Mouse (Mus musculus): ENCODE results near the gene Jhy. TPM values are rescaled to one million over a fixed set of nuclear protein-coding genes. Genes with fewer than 3 reads are reported as not detected.

The Jhy gene
- polyA plus RNA-seq (2012; rRNA removed) = 0.51 and 0.87 TPM in 2 replicates

- no peaks in the 10 kb centered on the region for H3K27me3 ChIP-seq (ENCODE audit: control insufficient read depth, insufficient read depth, low read length)
- peak within 1 kb of the TSS; percentile 41 for H3K4me3 ChIP-seq (replicated peaks; ENCODE audit: insufficient read depth, low read depth, low read length)
- H3K4me1 ChIP-seq (ENCODE audit: control insufficient read depth, insufficient read depth, low read length) = no peaks in the 10 kb centered on the region
- 3% methylated on average over 45 of the region's 51 CpGs for WGBS
- no peak for TF ChIP-seq CTCF (IDR thresholded peaks at IDR 0.05; ENCODE audit: borderline replicate concordance, insufficient read depth, low read depth, low read length)
- no peak for TF ChIP-seq POLR2A (IDR thresholded peaks at IDR 0.05; ENCODE audit: borderline replicate concordance, insufficient read depth, low read length)
- no peak for DNase-seq
- no peak within 1 kb of the TSS for H3K27ac ChIP-seq (ENCODE audit: insufficient read depth, low read length)
Measured at GRCm38 (mm10) chr9:40963586-40964417, at the start of gene Jhy. Jhy (minus strand) TSS chr9:40964118.

- H3K27me3 ChIP-seq (ENCODE audit: control insufficient read depth, insufficient read depth, low read length) = no peaks in the 10 kb centered on the region
Measured at GRCm38 (mm10) chr9:41012456-41012855, 48.5 kb upstream of the Jhy start.

GRCm38 (mm10) chr9:41011512-41012436 is 47.9 kb upstream of the Jhy start:
- TF ChIP-seq POLR2A (IDR thresholded peaks at IDR 0.05; ENCODE audit: borderline replicate concordance, insufficient read depth, low read length) (no peak), CTCF (IDR thresholded peaks at IDR 0.05; ENCODE audit: borderline replicate concordance, insufficient read depth, low read depth, low read length) (no peak)
- Histone ChIP-seq H3K4me1 (ENCODE audit: control insufficient read depth, insufficient read depth, low read length) (peaks cover 2% of the 10 kb centered on the region), H3K27me3 (ENCODE audit: control insufficient read depth, insufficient read depth, low read length) (no peaks in the 10 kb centered on the region), H3K4me3 (replicated peaks; ENCODE audit: insufficient read depth, low read depth, low read length) (no peak overlapping the region), H3K27ac (ENCODE audit: insufficient read depth, low read length) (no peak overlapping the region)
- DNase-seq = no peak
- WGBS = 46% methylated on average over 13 of the region's 13 CpGs

More at GRCm38 (mm10) chr9:41012456-41012855, 48.5 kb upstream of the Jhy start:
- no peak overlapping the region for H3K27ac ChIP-seq (ENCODE audit: insufficient read depth, low read length)
- H3K4me3 ChIP-seq (replicated peaks; ENCODE audit: insufficient read depth, low read depth, low read length) = no peak overlapping the region
- DNase-seq = no peak
- no peak for TF ChIP-seq CTCF (IDR thresholded peaks at IDR 0.05; ENCODE audit: borderline replicate concordance, insufficient read depth, low read depth, low read length)
- TF ChIP-seq POLR2A (IDR thresholded peaks at IDR 0.05; ENCODE audit: borderline replicate concordance, insufficient read depth, low read length) = no peak
- WGBS = 77% methylated on average over 5 of the region's 5 CpGs
- peaks cover 2% of the 10 kb centered on the region for H3K4me1 ChIP-seq (ENCODE audit: control insufficient read depth, insufficient read depth, low read length)

- no peak for DNase-seq
- Histone ChIP-seq H3K4me1 (ENCODE audit: control insufficient read depth, insufficient read depth, low read length) (peaks cover 2% of the 10 kb centered on the region), H3K4me3 (replicated peaks; ENCODE audit: insufficient read depth, low read depth, low read length) (no peak overlapping the region), H3K27ac (ENCODE audit: insufficient read depth, low read length) (no peak overlapping the region), H3K27me3 (ENCODE audit: control insufficient read depth, insufficient read depth, low read length) (no peaks in the 10 kb centered on the region)
- TF ChIP-seq CTCF (IDR thresholded peaks at IDR 0.05; ENCODE audit: borderline replicate concordance, insufficient read depth, low read depth, low read length) (no peak), POLR2A (IDR thresholded peaks at IDR 0.05; ENCODE audit: borderline replicate concordance, insufficient read depth, low read length) (no peak)
- 54% methylated on average over 1 of the region's 1 CpGs for WGBS
Measured at GRCm38 (mm10) chr9:41007785-41008184, 43.9 kb upstream of the Jhy start.

- WGBS = 44% methylated on average over 4 of the region's 4 CpGs
- Histone ChIP-seq H3K27ac (ENCODE audit: insufficient read depth, low read length) (no peak within 1 kb of the TSS), H3K4me1 (ENCODE audit: control insufficient read depth, insufficient read depth, low read length) (no peaks in the 10 kb centered on the region; the same call in none of the 2 replicates), H3K27me3 (ENCODE audit: control insufficient read depth, insufficient read depth, low read length) (no peaks in the 10 kb centered on the region), H3K4me3 (replicated peaks; ENCODE audit: insufficient read depth, low read depth, low read length) (no peak within 1 kb of the TSS)
- DNase-seq = no peak
- TF ChIP-seq POLR2A (IDR thresholded peaks at IDR 0.05; ENCODE audit: borderline replicate concordance, insufficient read depth, low read length) (no peak), CTCF (IDR thresholded peaks at IDR 0.05; ENCODE audit: borderline replicate concordance, insufficient read depth, low read depth, low read length) (no peak)
Measured at GRCm38 (mm10) chr9:41004415-41004814, 40.5 kb upstream of the Jhy start, which contains the start of gene Crtam. Crtam (minus strand) TSS chr9:41004628.

- DNase-seq = no peak
- WGBS = 94% methylated on average over 7 of the region's 7 CpGs
- no peaks in the 10 kb centered on the region for H3K4me1 ChIP-seq (ENCODE audit: control insufficient read depth, insufficient read depth, low read length)
- TF ChIP-seq POLR2A (IDR thresholded peaks at IDR 0.05; ENCODE audit: borderline replicate concordance, insufficient read depth, low read length) = no peak
- TF ChIP-seq CTCF (IDR thresholded peaks at IDR 0.05; ENCODE audit: borderline replicate concordance, insufficient read depth, low read depth, low read length) = no peak
- H3K27ac ChIP-seq (ENCODE audit: insufficient read depth, low read length) = no peak overlapping the region
- H3K27me3 ChIP-seq (ENCODE audit: control insufficient read depth, insufficient read depth, low read length) = no peaks in the 10 kb centered on the region
- H3K4me3 ChIP-seq (replicated peaks; ENCODE audit: insufficient read depth, low read depth, low read length) = no peak overlapping the region
Measured at GRCm38 (mm10) chr9:40997116-40997779, 33.3 kb upstream of the Jhy start.

GRCm38 (mm10) chr9:40994075-40994474 is 30.2 kb upstream of the Jhy start:
- TF ChIP-seq CTCF (IDR thresholded peaks at IDR 0.05; ENCODE audit: borderline replicate concordance, insufficient read depth, low read depth, low read length) = no peak
- Histone ChIP-seq H3K27me3 (ENCODE audit: control insufficient read depth, insufficient read depth, low read length) (no peaks in the 10 kb centered on the region), H3K27ac (ENCODE audit: insufficient read depth, low read length) (no peak overlapping the region), H3K4me3 (replicated peaks; ENCODE audit: insufficient read depth, low read depth, low read length) (no peak overlapping the region), H3K4me1 (ENCODE audit: control insufficient read depth, insufficient read depth, low read length) (no peaks in the 10 kb centered on the region)
- DNase-seq = no peak
- 91% methylated on average over 5 of the region's 5 CpGs for WGBS

All from cerebellum, adult 2 months (tissue).